Mouse (Mus musculus): ENCODE results near the gene Znhit3. TPM values are rescaled to one million over a fixed set of nuclear protein-coding genes. Genes with fewer than 3 reads are reported as not detected.
"Not testable (repeated sequence)": the region's sequence is repeated elsewhere in the genome, so short reads cannot be mapped to it uniquely, and the experiment has no call there.

Znhit3 gene
- total RNA-seq, 2 experiments from 2014 or later = 9.5 to 11.2 TPM

DNA sequence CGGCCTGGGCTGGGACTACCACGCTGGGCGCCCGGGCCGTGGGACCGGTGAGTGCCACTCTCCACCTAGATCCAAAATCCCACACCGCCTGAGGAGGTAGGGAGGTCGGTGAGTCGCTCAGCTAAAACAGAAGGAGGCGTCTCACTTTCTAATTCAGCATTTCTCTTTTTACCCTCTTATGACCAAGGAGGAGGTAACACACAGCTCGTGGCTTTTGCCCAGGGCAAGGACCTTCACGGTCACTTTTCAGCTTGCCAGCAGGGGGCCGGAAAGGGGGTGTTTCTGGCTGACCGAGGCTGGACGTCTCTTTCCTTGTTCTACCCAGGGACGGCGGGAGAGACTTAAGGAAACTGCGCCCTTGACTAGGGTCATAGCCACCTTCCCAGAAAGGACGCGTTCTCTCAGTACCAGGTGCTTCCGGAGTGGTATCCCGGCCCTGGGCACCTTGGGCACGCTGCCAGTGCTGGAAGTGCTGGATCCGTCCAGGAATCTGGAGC, 35.7 kb downstream of the Znhit3 start:
- DNase-seq = peak; percentile 53
- intact Hi-C loops (cut with DNase I; ENCODE audit: low total_unique reads) = no loop called here

DNA sequence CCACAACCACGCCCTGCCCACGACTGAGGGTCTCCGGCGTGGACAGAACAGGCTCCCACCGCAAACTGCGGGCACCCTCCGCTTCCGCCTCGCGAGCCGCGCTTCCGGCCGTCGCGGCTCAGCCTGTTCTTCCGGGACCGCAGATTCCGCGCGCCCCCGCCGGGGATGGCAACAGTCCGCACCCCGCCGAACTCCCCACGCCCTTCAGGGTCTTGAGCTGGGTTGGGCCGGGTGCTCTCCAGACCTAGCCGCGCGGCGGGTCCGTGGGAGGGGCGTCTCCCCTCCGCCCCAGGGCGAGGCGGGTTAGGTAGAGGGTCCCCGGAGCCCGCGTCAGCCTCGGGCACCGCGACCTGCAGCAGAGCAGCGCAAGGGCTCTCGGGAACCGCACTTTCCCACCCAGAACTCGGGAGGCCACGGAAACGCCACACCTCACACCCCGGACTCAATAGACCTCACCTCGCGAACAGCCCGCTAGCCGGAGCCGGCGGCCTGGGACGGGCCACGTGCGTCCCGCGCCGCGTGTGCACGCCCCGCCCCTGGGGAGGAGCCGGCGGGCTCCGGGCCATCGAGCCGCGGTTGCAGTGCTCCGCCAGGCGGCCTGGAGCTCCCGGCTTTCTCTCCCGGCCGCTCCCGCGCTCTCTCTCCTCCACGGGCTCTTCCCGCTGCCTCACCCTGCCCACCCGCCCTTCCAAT, 36.2 kb downstream of the Znhit3 start, which contains the start of the genes Myo19 and Pigw:
TSS of gene Myo19 (plus strand) at position 377 of the 693 bp plus-strand sequence.
TSS of gene Pigw (minus strand) at position 514 of the 693 bp plus-strand sequence.
- peak; percentile 87 for DNase-seq
- intact Hi-C loops (cut with DNase I; ENCODE audit: low total_unique reads) = no loop called here

DNA sequence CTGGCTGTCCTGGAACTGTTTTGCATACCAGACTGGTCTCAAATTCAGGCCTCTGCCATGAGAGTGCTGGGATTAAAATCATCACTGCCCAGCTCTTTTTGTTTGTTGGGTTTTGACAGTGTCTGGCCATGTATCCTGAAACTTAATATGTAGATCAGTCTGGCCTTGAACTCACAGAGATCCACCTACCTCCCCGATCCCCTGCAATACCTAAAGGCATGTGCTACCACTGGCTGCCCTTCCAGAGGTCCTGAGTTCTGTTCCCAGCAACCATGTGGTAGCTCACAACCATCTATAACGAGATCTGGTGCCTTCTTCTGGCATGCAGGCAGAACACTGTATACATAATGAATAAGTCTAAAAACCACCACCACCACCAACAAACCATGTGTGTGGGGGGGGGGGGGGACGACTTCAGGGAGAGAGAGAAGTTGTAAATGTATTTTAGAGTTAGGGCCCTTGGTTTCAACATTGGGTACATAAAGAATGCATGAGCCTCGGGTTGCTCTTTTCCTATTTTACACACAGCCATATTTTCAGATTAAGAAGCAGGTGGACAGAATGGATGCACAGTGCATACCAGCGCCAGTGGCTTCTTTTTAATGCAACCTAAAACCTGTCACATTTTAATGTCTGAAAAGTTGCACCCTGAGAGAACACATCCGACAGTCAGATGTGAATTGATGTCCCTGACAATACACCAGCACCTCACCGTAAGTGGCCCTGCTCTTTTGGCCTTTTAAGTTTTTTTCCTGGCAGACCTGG, 37.0 kb downstream of the Znhit3 start:
- intact Hi-C loops (cut with DNase I; ENCODE audit: low total_unique reads) = no loop called here
- DNase-seq = no peak

DNA sequence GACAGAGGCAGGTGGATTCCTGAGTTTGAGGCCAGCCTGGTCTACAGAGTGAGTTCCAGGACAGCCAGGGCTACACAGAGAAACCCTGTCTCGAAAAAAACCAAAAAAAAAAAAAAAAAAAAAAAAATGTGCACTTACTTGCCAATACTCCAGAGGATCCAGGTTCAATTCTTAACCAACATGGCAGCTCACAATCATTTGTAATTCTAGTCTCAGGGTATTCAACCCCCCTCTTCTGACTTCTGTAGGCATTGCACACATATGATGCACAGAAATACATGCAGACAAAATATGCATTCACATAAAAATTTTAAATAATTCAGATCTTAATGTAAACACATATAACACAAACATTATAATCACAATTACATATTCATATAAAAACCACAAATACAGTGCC, 40.1 kb downstream of the Znhit3 start:
- DNase-seq; intact Hi-C loops (cut with DNase I; ENCODE audit: low total_unique reads): not testable (repeated sequence)

DNA sequence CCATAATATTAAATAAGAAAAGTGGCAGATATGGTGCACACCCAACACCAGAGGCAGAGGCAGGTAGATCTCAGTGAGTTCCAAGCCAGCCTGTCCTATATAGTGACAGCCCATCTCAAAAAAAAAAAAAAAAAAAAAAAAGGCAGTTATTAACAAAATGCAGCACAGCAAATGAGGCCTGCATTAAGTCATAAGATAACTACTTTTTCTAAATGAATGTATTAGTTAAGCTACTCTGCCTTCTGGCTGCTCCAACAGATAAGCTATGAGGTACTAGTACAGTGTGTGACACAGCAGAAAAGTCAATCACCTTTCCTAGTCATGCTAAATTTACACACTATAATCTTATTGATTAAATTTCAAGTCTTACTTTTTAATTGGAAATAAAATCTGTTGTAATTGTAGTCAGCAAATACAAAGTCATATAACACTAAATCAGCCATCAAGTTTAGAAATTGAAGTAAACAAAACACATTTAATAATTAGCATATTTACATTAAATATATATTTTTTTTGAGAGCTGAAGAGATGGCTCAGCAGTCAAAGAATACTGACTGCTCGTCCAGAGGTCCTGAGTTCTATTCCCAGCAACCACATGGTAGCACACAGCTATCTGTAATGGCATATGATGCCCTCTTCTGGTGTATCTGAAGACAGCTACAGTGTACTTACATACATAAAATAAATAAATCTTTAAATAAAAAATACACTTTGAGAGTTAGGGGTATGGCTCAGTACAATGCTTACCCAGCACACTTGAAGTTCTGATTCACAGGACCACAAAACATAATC, 42.9 kb downstream of the Znhit3 start:
- intact Hi-C loops (cut with DNase I; ENCODE audit: low total_unique reads) = no loop called here
- DNase-seq = no peak

DNA sequence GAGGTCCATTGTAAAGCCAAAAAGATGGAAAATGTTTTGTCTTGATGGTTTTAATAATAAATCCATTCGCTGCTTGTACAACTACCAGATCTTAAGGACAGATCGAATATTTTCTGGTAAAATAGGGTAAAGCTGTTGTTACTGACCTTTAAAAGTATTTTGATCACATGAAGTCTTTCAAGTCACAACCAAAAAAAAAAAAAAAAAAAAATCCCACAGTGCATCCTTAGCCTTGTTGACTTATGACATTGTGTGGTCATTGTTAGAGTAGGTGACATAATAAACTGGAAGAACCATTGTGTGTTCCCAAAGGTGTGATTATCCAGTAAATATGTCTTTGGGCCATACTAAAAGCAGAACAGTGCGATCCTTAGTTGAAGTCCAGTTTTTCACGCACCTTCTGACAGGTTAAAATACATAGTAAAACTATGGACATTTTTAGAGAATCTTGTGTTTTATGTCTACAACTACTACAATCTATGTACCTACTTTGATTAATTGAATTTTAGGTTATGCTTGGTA, 44.6 kb downstream of the Znhit3 start:
- intact Hi-C loops (cut with DNase I; ENCODE audit: low total_unique reads) = no loop called here
- DNase-seq = no peak

DNA sequence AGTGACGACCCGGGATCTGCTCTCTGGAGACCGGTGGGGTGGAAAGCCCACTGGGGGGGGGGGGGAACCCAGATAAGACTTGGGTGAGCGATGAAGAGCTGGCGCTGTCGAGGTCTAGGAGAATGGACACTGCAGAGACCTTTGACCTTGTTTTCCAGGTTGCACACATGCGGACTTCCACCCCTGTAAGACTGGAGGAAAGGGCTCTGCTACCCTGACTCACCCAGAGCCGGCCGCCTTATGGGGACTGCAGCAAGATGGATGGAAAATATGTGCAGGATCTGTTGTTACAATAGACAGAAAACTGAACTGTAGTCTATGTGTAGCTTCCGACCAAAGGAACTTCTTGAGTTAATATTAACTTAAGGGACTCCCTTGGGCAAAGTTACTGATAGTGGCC, 45.1 kb downstream of the Znhit3 start:
- intact Hi-C loops (cut with DNase I; ENCODE audit: low total_unique reads) = no loop called here
- no peak for DNase-seq

DNA sequence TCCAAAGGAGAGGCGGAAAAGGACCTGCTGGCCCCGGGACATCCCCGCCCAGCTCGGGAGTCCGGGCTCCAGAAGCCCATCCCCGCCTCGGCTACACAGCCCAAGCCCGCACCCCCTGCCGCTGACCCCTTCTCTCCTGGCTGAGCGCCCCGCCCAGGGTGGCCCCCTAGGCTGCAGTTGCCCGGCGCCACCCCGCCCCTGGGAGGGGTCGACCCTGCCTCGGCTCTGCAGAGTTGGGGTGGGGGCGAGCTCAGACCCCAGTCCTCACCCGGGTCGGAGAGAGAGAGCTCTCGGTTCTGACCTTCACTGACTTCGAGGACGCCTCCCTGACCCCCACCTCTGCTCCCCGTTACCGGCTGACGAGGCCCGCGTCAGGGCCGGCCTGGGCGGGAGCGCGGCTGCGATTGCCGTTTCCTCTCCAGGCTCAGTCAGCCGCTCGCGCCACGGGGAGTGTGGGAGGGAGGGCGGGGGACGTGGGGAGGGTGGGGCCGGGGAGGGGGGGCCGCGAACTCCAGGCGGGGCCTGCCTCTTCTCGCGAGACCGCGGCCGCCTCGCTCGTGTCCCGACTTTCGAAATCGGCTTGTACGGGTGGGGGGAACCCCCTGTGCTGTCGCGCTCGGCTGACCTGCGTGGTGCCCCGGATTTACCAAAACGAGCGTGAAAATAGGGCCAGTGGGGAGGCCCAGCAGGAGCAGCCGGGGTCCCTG, 45.7 kb downstream of the Znhit3 start, which contains the start of gene Ggnbp2:
TSS of gene Ggnbp2 (minus strand) at position 481 of the 707 bp plus-strand sequence.
- DNase-seq = peak; percentile 95
- intact Hi-C loops (cut with DNase I; ENCODE audit: low total_unique reads) = no loop called here

DNA sequence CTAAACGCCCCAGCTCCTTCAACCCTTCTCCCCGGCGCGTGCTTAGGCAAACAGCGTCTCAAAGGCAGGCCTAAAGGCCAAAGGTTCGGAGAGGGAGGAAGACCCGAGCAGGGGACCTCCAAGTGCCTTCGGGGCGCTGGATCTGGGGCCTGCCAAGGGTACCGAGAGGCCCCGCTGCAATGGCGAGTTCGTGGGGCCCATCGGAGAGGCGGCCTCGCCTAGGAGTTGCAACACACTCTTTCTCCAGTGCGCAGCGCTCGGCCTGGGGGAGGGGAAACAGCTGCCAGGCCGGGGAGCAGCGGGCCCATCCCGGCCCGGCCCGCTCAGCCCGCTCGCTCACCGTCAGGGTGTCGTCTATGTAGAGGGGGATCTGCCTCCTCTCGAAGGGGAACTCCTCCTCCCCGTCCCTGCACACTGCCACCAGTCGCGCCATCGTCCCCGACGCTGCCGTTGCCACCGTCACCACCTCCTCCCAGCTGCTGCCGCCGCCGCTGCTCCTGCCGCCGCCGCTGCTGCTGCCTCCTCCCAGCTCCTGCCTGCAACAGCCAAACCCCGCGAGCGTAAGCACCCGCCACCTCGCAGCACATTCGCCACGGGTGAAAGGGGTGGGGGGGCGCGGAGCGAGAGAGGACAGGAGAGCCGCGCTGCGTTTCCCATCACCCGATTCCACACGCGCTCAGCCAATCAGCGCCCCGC, 46.5 kb downstream of the Znhit3 start:
- intact Hi-C loops (cut with DNase I; ENCODE audit: low total_unique reads) = no loop called here
- DNase-seq = peak; percentile 97

DNA sequence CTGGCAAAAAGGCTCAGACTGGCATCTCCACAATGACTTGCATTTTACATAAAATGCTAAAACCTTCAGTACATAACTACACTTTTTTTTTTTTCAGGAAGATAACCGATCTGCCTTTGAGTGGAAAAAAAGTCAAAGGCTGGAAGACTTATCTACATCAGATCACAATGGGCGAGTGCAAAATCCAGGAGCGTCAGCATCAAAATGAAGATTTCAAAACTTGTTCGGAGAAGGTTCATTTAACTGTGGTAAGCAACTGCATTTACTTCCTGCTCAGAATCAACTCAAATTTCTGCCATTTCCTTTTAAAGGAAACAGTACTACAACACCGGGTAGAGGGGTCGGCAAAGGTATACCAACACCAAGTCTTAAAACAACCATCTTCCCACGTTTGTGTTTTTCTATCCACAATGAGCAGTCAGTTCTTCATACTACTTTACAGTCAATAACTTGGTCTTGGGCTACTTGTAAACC, 47.3 kb downstream of the Znhit3 start:
- DNase-seq = no peak
- intact Hi-C loops (cut with DNase I; ENCODE audit: low total_unique reads) = no loop called here

DNA sequence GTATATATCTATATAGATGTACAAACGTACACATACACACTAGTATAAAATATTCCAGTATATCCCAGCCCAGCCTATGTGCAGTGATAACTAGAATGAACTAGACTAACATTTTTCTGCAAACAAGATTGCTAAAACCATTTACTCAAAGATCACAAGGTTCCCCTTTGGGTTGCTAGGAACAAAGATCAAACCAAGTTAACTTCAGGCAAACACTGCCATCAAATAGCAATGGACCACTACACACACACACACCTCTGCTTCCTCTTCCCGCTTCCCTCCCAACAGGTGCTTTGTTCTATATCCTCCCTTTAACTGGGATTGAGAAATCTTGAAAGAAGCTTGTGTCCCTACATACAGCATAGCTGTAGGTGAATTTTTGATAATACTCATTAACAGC, 48.6 kb downstream of the Znhit3 start:
- intact Hi-C loops (cut with DNase I; ENCODE audit: low total_unique reads) = no loop called here
- no peak for DNase-seq

DNA sequence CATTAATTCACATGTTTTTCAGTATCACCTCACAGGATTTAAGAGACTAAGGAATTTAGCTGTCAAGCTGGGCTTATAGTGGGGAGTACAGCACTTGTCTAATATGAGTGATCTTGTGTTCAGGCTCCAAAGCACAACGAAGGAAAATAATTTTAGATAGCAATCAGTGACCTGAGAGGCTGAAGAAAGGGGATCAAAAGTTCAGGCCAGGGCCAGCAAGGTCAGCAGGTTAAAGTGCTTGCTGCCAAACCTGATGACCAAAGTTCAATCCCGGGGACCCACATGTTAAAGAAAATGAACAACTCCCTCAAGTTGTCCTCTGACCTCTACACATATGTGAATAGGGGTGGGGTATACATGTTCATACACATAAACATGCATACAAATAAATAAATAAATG, 50.9 kb downstream of the Znhit3 start:
- intact Hi-C loops (cut with DNase I; ENCODE audit: low total_unique reads) = no loop called here
- no peak for DNase-seq

Small RNA genes within 50 kb of the gene (microRNA-seq; reads per million reads assigned to microRNA genes)
- gene Gm23564 = 0 reads per million in 2 experiments

Other genes with a start within 250 kb of the Znhit3 start
- gene Mrm1, start 96.9 kb downstream of the Znhit3 start, total RNA-seq (2021) = 1 to 10 TPM; 4.3 to 4.9 TPM
- gene Dhrs11, start 87.4 kb downstream of the Znhit3 start, total RNA-seq (2021) = 10 to 100 TPM; 22.5 to 37.6 TPM
- 10 to 100 TPM; 33.9 to 40.8 TPM for gene Ggnbp2, start 45.5 kb downstream of the Znhit3 start, total RNA-seq (2021)
- gene Myo19, start 36.2 kb downstream of the Znhit3 start, total RNA-seq (2021) = 1 to 10 TPM; 2.1 to 2.9 TPM
- gene Pigw, start 36.1 kb downstream of the Znhit3 start, total RNA-seq (2021) = 1 to 10 TPM; 6.6 to 6.8 TPM
- gene Car4, start 41.4 kb upstream of the Znhit3 start, total RNA-seq (2021) = 10 to 100 TPM; 18.3 to 28.3 TPM
- gene Usp32, start 223.8 kb upstream of the Znhit3 start, total RNA-seq (2021) = 1 to 10 TPM; 8.6 to 9.1 TPM